Mouse (Mus musculus) MEL (cell line): ENCODE data around the gene Alg5.

Source experiments
- CTCF ChIP-seq, 3 experiments: IDR thresholded peaks in 2 of 3; conservative IDR thresholded peaks in 1 of 3; 2 replicates each; pipeline ENCODE4 v1.5.1; 2011 to 2012; ENCODE audit warnings: low read length in 3 of 3, low read depth in 2 of 3, mild to moderate bottlenecking in 2 of 3, improper control_type of control experiment in 1 of 3, inconsistent platforms in 1 of 3, mixed read lengths in 1 of 3, moderate library complexity in 1 of 3; ENCODE audit not compliant: control insufficient read depth in 1 of 3, insufficient read depth in 1 of 3, poor library complexity in 1 of 3, severe bottlenecking in 1 of 3
- ELF1 ChIP-seq: IDR thresholded peaks from 2 replicates; pipeline ENCODE4 v1.6.1; 2014; ENCODE audit warnings: low read depth, mild to moderate bottlenecking, inconsistent platforms, low read length, improper control_type of control experiment, moderate library complexity
- EP300 ChIP-seq, 2 experiments: IDR thresholded peaks; 2 replicates each; pipeline ENCODE4 v1.6.1; 2011; ENCODE audit warnings: improper control_type of control experiment in 2 of 2, low read length in 2 of 2, low read depth in 1 of 2, mild to moderate bottlenecking in 1 of 2
- GATA1 ChIP-seq: IDR thresholded peaks from 2 replicates; pipeline ENCODE4 v1.6.1; 2011; ENCODE audit warnings: low read depth, low read length, improper control_type of control experiment
- HCFC1 ChIP-seq: IDR thresholded peaks from 2 replicates; pipeline ENCODE4 v1.6.1; 2012; ENCODE audit warnings: low read depth, mild to moderate bottlenecking, inconsistent platforms, low read length, improper control_type of control experiment, moderate library complexity
- MEF2A ChIP-seq: IDR thresholded peaks from 2 replicates; pipeline ENCODE4 v1.6.1; 2014; ENCODE audit warnings: low read depth, mild to moderate bottlenecking, inconsistent platforms, low read length, improper control_type of control experiment; ENCODE audit not compliant: poor library complexity, insufficient replicate concordance, severe bottlenecking; ENCODE audit errors: extremely low read depth
- NRF1 ChIP-seq: IDR thresholded peaks from 2 replicates; pipeline ENCODE4 v1.6.1; 2014; ENCODE audit warnings: low read depth, mild to moderate bottlenecking, inconsistent platforms, low read length, improper control_type of control experiment, moderate library complexity; ENCODE audit not compliant: poor library complexity, insufficient read depth, severe bottlenecking
- POLR2A ChIP-seq, 2 experiments: IDR thresholded peaks; 2 replicates each; pipeline ENCODE4 v1.6.1; 2011 to 2012; ENCODE audit warnings: low read length in 2 of 2, mild to moderate bottlenecking in 2 of 2, control low read depth in 1 of 2, improper control_type of control experiment in 1 of 2, low read depth in 1 of 2, moderate library complexity in 1 of 2; ENCODE audit not compliant: control insufficient read depth in 1 of 2, insufficient read depth in 1 of 2, poor library complexity in 1 of 2
- RCOR1 ChIP-seq: IDR thresholded peaks from 2 replicates; pipeline ENCODE4 v1.6.1; 2012; ENCODE audit warnings: low read depth, mild to moderate bottlenecking, inconsistent platforms, low read length, improper control_type of control experiment
- TBP ChIP-seq: IDR thresholded peaks from 2 replicates; pipeline ENCODE4 v1.8.0; 2011; ENCODE audit warnings: low read depth, low read length, improper control_type of control experiment
- USF1 ChIP-seq: IDR thresholded peaks from 2 replicates; pipeline ENCODE4 v1.6.1; 2014; ENCODE audit warnings: low read depth, mild to moderate bottlenecking, inconsistent platforms, low read length, improper control_type of control experiment, moderate library complexity

- no peak for TF ChIP-seq USF1
- no peak for TF ChIP-seq EP300 (IDR thresholded peaks at IDR 0.05; ENCODE audit: low read depth in 1 of 2, low read length in 2 of 2)
- no peak for TF ChIP-seq HCFC1
- no peak for TF ChIP-seq POLR2A (IDR thresholded peaks at IDR 0.05; ENCODE audit: control insufficient read depth in 1 of 2, insufficient read depth in 1 of 2, low read depth in 1 of 2, low read length in 2 of 2, poor library complexity in 1 of 2)
- TF ChIP-seq NRF1: no peak
- no peak for TF ChIP-seq GATA1
- no peak for TF ChIP-seq RCOR1
- TF ChIP-seq TBP: no peak
- peak in 1 of 3 experiments; percentile 22; a peak in 2 of 6 replicates for TF ChIP-seq CTCF (IDR thresholded peaks at IDR 0.05 in 2 of 3, conservative IDR thresholded peaks at IDR 0.05 in 1 of 3; ENCODE audit: control insufficient read depth in 1 of 3, insufficient read depth in 1 of 3, low read depth in 2 of 3, low read length in 3 of 3, poor library complexity in 1 of 3, severe bottlenecking in 1 of 3)
- no peak for TF ChIP-seq ELF1
- TF ChIP-seq MEF2A: no peak
Observed at GRCm38 (mm10) chr3:54795379-54795778, 60.0 kb downstream of the Alg5 start.
